Comparison of ENCODE assay signal across 8 mouse cellular contexts in the genomic region with DNA sequence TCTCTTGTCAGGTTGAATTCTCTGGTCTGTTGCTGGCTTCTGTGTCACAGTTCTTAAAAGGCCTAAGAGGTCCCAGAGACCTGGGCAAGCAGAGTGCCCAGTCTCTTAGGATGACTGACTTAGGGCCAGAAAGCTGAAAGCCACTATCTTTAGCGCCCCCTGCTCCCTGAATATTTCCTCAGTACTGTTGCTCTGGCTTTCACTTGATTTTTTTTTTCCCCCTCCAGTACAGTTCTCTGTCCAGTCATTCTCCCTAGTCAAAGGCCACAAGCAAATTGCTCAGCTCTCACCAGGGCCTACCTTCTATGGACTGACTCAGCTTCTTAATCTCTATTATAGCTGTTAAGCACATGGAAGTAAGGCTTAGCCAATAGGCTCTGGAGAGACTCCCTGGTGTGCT. TPM values are rescaled to one million over a fixed set of nuclear protein-coding genes. Genes with fewer than 3 reads are reported as not detected.
A peak's percentile ranks its signal among the peaks of the same experiment; 100 is the strongest.
DNase-seq lines count a peak whose midpoint lies in the region; ATAC-seq and TF ChIP-seq lines count a peak whose summit lies in the region.

No protein-coding gene starts in this region.

- no peak for ATAC-seq in heart, embryonic 12.5 days (ENCODE audit: insufficient number of reproducible peaks, low FRiP score)
- no peak for ATAC-seq in neural tube, embryonic 13.5 days (ENCODE audit: low read depth)

- WGBS in heart, embryonic 12.5 days = 6% methylated on average over 1 of the region's 1 CpGs
- WGBS in forebrain, embryonic 10.5 days = 7% methylated on average over 1 of the region's 1 CpGs
- whole genome bisulfite sequencing in neural tube, embryonic 13.5 days = 21% methylated on average over 1 of the region's 1 CpGs

- DNase-seq in heart, adult 8-10 months (ENCODE audit: low spot score) = no peak
- no peak for DNase-seq in ES-E14 (ENCODE audit: low read depth, low spot score)
- DNase-seq in forebrain, embryonic 10.5 days (ENCODE audit: extremely low spot score, low spot score) = no peak
- peak; percentile 27 to 55 for DNase-seq in kidney, postnatal 4 days
- DNase-seq in left cerebral cortex, adult 11 months (ENCODE audit: low spot score) = no peak
- DNase-seq in right cerebral cortex, adult 2 months (ENCODE audit: low spot score in 2 of 2) = no peak

- H3K27me3 ChIP-seq in heart, embryonic 12.5 days (replicated peaks) = no peaks in the 10 kb centered on the region
- no peaks in the 10 kb centered on the region for H3K27me3 ChIP-seq in forebrain, embryonic 10.5 days (ENCODE audit: poor library complexity, severe bottlenecking)
- H3K27me3 ChIP-seq in neural tube, embryonic 13.5 days = no peaks in the 10 kb centered on the region

- peaks cover 50% of the 10 kb centered on the region for H3K4me1 ChIP-seq in heart, embryonic 12.5 days (replicated peaks)
- H3K4me1 ChIP-seq in ES-E14 (ENCODE audit: control insufficient read depth in 2 of 2, insufficient read depth in 2 of 2, low read length in 2 of 2, poor library complexity in 1 of 2) = peaks cover 13% of the 10 kb centered on the region in 2 experiments
- H3K4me1 ChIP-seq in forebrain, embryonic 10.5 days = peaks cover 74% of the 10 kb centered on the region
- peaks cover 61% of the 10 kb centered on the region for H3K4me1 ChIP-seq in neural tube, embryonic 13.5 days (replicated peaks)

- peak overlapping the region; percentile 88 for H3K4me2 ChIP-seq in heart, embryonic 12.5 days
- H3K4me2 ChIP-seq in neural tube, embryonic 13.5 days = peak overlapping the region; percentile 92

- H3K9ac ChIP-seq in heart, embryonic 12.5 days = peak overlapping the region; percentile 97
- peak overlapping the region; percentile 98; the same call in 1 of the 2 replicates for H3K9ac ChIP-seq in ES-E14 (ENCODE audit: insufficient read depth, low read depth, low read length, poor library complexity, severe bottlenecking)
- peak overlapping the region; percentile 96 for H3K9ac ChIP-seq in neural tube, embryonic 13.5 days

- peak overlapping the region; percentile 7; the same call in 1 of the 2 replicates for H3K27ac ChIP-seq in heart, embryonic 12.5 days (ENCODE audit: poor library complexity, severe bottlenecking)
- no peak overlapping the region for H3K27ac ChIP-seq in ES-E14 (ENCODE audit: insufficient read depth, low read depth, low read length, poor library complexity, severe bottlenecking)
- H3K27ac ChIP-seq in forebrain, embryonic 10.5 days = peak overlapping the region; percentile 99
- H3K27ac ChIP-seq in neural tube, embryonic 13.5 days (replicated peaks) = no peak overlapping the region

- H3K9me3 ChIP-seq in heart, embryonic 12.5 days (replicated peaks) = no peaks in the 10 kb centered on the region
- no peaks in the 10 kb centered on the region for H3K9me3 ChIP-seq in ES-E14 (ENCODE audit: control insufficient read depth, insufficient read depth, low read depth, low read length)
- no peaks in the 10 kb centered on the region for H3K9me3 ChIP-seq in forebrain, embryonic 10.5 days
- H3K9me3 ChIP-seq in neural tube, embryonic 13.5 days = no peaks in the 10 kb centered on the region

- H3K36me3 ChIP-seq in heart, embryonic 12.5 days = peaks cover 35% of the 10 kb centered on the region
- peaks cover 17% of the 10 kb centered on the region for H3K36me3 ChIP-seq in ES-E14 (ENCODE audit: control insufficient read depth, insufficient read depth, low read length, poor library complexity, severe bottlenecking)
- H3K36me3 ChIP-seq in forebrain, embryonic 10.5 days (replicated peaks) = peaks cover 67% of the 10 kb centered on the region
- peaks cover 21% of the 10 kb centered on the region for H3K36me3 ChIP-seq in neural tube, embryonic 13.5 days

- H3K4me3 ChIP-seq in heart, embryonic 12.5 days = peak overlapping the region; percentile 97
- H3K4me3 ChIP-seq in ES-E14 (ENCODE audit: insufficient read depth in 1 of 2, low read depth in 1 of 2, low read length in 2 of 2, poor library complexity in 1 of 2, severe bottlenecking in 1 of 2) = peak overlapping the region; percentile 94 to 98
- peak overlapping the region; percentile 96 for H3K4me3 ChIP-seq in forebrain, embryonic 10.5 days
- peak overlapping the region; percentile 95 for H3K4me3 ChIP-seq in neural tube, embryonic 13.5 days

- in situ Hi-C loops in ES-E14 (cut with MboI; ENCODE audit: low sequenced_read_pairs in 2 of 2, unreplicated experiment in 2 of 2) = no loop called here

TF ChIP-seq in ES-E14, 5 proteins besides CTCF, POLR2A, EP300 and RAD21:
- TF ChIP-seq HCFC1 (IDR thresholded peaks at IDR 0.05; ENCODE audit: borderline replicate concordance, insufficient read depth, low read length) (no peak), CHD2 (IDR thresholded peaks at IDR 0.05; ENCODE audit: low read depth, low read length) (no peak), MAFK (IDR thresholded peaks at IDR 0.05; ENCODE audit: insufficient read depth, low read depth, low read length) (no peak), ZC3H11A (IDR thresholded peaks at IDR 0.05; ENCODE audit: borderline replicate concordance, low read depth, low read length) (no peak), ZNF384 (IDR thresholded peaks at IDR 0.05; ENCODE audit: low read depth, low read length) (no peak)

RNA-seq across cellular contexts. Expression of gene Nutf2, which starts 1.6 kb away (rescaled TPM):
- polyA plus RNA-seq in heart, embryonic 12.5 days (2016; fragmentation: Nextera tagmentation; extraction: Ambion mirVana) = 201 and 224 TPM in 2 replicates
- total RNA-seq in heart, adult 8-10 months (2022) = 10 to 100 TPM; 16.4 to 44.3 (median 30.6) TPM
- 185 and 242 TPM in 2 replicates for total RNA-seq in ES-E14 (2012; rRNA removed)
- polyA plus RNA-seq in forebrain, embryonic 10.5 days (2016; fragmentation: Nextera tagmentation; extraction: Ambion mirVana) = 394 and 447 TPM in 2 replicates
- 198 and 201 TPM in 2 replicates for polyA plus RNA-seq in neural tube, embryonic 13.5 days (2015; fragmentation: Nextera tagmentation; extraction: Ambion mirVana)

RNA-seq across cellular contexts. Expression of gene Thap11, which starts 7.0 kb away (rescaled TPM):
- polyA plus RNA-seq in heart, embryonic 12.5 days (2016; fragmentation: Nextera tagmentation; extraction: Ambion mirVana) = 53.8 and 59.3 TPM in 2 replicates
- total RNA-seq in heart, adult 8-10 months (2022) = 10 to 100 TPM; 26.4 to 30.7 (median 28.0) TPM
- total RNA-seq in ES-E14 (2012; rRNA removed) = 31.5 and 52.5 TPM in 2 replicates
- polyA plus RNA-seq in forebrain, embryonic 10.5 days (2016; fragmentation: Nextera tagmentation; extraction: Ambion mirVana) = 80.2 and 81.3 TPM in 2 replicates
- 61.4 and 64.1 TPM in 2 replicates for polyA plus RNA-seq in neural tube, embryonic 13.5 days (2015; fragmentation: Nextera tagmentation; extraction: Ambion mirVana)

RNA-seq across cellular contexts. Expression of gene Cenpt, which starts 8.9 kb away (rescaled TPM):
- 42.8 and 46.9 TPM in 2 replicates for polyA plus RNA-seq in heart, embryonic 12.5 days (2016; fragmentation: Nextera tagmentation; extraction: Ambion mirVana)
- total RNA-seq in heart, adult 8-10 months (2022) = 1 to 10 TPM; 2.0 to 2.6 (median 2.5) TPM
- total RNA-seq in ES-E14 (2012; rRNA removed) = 82.2 and 127 TPM in 2 replicates
- polyA plus RNA-seq in forebrain, embryonic 10.5 days (2016; fragmentation: Nextera tagmentation; extraction: Ambion mirVana) = 49.5 and 57.9 TPM in 2 replicates
- polyA plus RNA-seq in neural tube, embryonic 13.5 days (2015; fragmentation: Nextera tagmentation; extraction: Ambion mirVana) = 52.7 and 63.8 TPM in 2 replicates

RNA-seq across cellular contexts. Expression of gene Edc4, which starts 18.7 kb away (rescaled TPM):
- 42.2 and 43.9 TPM in 2 replicates for polyA plus RNA-seq in heart, embryonic 12.5 days (2016; fragmentation: Nextera tagmentation; extraction: Ambion mirVana)
- total RNA-seq in heart, adult 8-10 months (2022) = 10 to 100 TPM; 23.6 to 25.6 (median 24.2) TPM
- total RNA-seq in ES-E14 (2012; rRNA removed) = 93.9 and 117 TPM in 2 replicates
- 73.7 and 75.2 TPM in 2 replicates for polyA plus RNA-seq in forebrain, embryonic 10.5 days (2016; fragmentation: Nextera tagmentation; extraction: Ambion mirVana)
- polyA plus RNA-seq in neural tube, embryonic 13.5 days (2015; fragmentation: Nextera tagmentation; extraction: Ambion mirVana) = 43.9 and 48.6 TPM in 2 replicates

RNA-seq across cellular contexts. Expression of gene Nrn1l, which starts 31.4 kb away (rescaled TPM):
- 0.31 and 0.35 TPM in 2 replicates for polyA plus RNA-seq in heart, embryonic 12.5 days (2016; fragmentation: Nextera tagmentation; extraction: Ambion mirVana)
- total RNA-seq in heart, adult 8-10 months (2022) = 1 to 10 TPM in 1 of 4 experiments, under 1 TPM in 3; 0.49 to 1.1 (median 0.85) TPM
- total RNA-seq in ES-E14 (2012; rRNA removed) = 2.1 and 2.7 TPM in 2 replicates
- 0.33 and 0.65 TPM in 2 replicates for polyA plus RNA-seq in forebrain, embryonic 10.5 days (2016; fragmentation: Nextera tagmentation; extraction: Ambion mirVana)
- 0.46 and 0.54 TPM in 2 replicates for polyA plus RNA-seq in neural tube, embryonic 13.5 days (2015; fragmentation: Nextera tagmentation; extraction: Ambion mirVana)

Comparison
In these comparisons a context has a peak if more than half of its experiments do, and no peak if none do; other contexts are left out.
1. H3K27ac ChIP-seq: peak in heart, embryonic 12.5 days (single experiment) and forebrain, embryonic 10.5 days (single experiment); none in ES-E14 (single experiment) and neural tube, embryonic 13.5 days (single experiment).
2. DNase-seq: peak in kidney, postnatal 4 days (2 of 2); none in heart, adult 8-10 months (single experiment), ES-E14 (single experiment), forebrain, embryonic 10.5 days (single experiment), left cerebral cortex, adult 11 months (single experiment) and right cerebral cortex, adult 2 months (0 of 2).
3. Peak in every context shown above with its lines, with median percentiles within 50 percentile points of each other: H3K4me3 ChIP-seq and H3K9ac ChIP-seq.